Mouse (Mus musculus) forebrain, embryonic 15.5 days (tissue): ENCODE results near the gene Serpina11. TPM values are rescaled to one million over a fixed set of nuclear protein-coding genes. Genes with fewer than 3 reads are reported as not detected.
"Not testable (repeated sequence)": the region's sequence is repeated elsewhere in the genome, so short reads cannot be mapped to it uniquely, and the experiment has no call there.

ENCODE experiments used
- ATAC-seq: fragments of 200-750 bp; cut with Nextera tagmentation; replicated peaks from 2 replicates; pipeline ENCODE4 v1.8.0; 2017; ENCODE audit warnings: mild to moderate bottlenecking, moderate TSS enrichment, moderate library complexity
- H3K27ac ChIP-seq: fragments of 300-500 bp; sonication (generic); replicated peaks from 2 replicates; pipeline ENCODE4 v1.5.1; 2015; ENCODE audit warnings: mild to moderate bottlenecking, inconsistent platforms
- H3K27me3 ChIP-seq: fragments of 300-500 bp; sonication (generic); 2 replicates; pipeline ENCODE4 v1.6.1; 2015; ENCODE audit warnings: inconsistent platforms
- H3K36me3 ChIP-seq: fragments of 300-500 bp; sonication (generic); 2 replicates; pipeline ENCODE4 v1.6.1; 2015; ENCODE audit warnings: mild to moderate bottlenecking, inconsistent platforms
- H3K4me1 ChIP-seq: fragments of 300-500 bp; sonication (generic); 2 replicates; pipeline ENCODE4 v1.6.1; 2015; ENCODE audit warnings: inconsistent platforms
- H3K4me2 ChIP-seq: fragments of 300-500 bp; sonication (generic); replicated peaks from 2 replicates; pipeline ENCODE4 v1.6.1; 2015; ENCODE audit warnings: mild to moderate bottlenecking, inconsistent platforms
- H3K4me3 ChIP-seq: fragments of 300-500 bp; sonication (generic); 2 replicates; pipeline ENCODE4 v1.5.1; 2015; ENCODE audit warnings: mild to moderate bottlenecking, inconsistent platforms
- H3K9ac ChIP-seq: fragments of 300-500 bp; sonication (generic); replicated peaks from 2 replicates; pipeline ENCODE4 v1.6.1; 2015; ENCODE audit warnings: mild to moderate bottlenecking, inconsistent platforms
- H3K9me3 ChIP-seq: fragments of 300-500 bp; sonication (generic); 2 replicates; pipeline ENCODE4 v1.6.1; 2016; ENCODE audit warnings: inconsistent platforms
- WGBS: fragments of 180-500 bp; shearing (Covaris S2); methylation state at CpG from one replicate; pipeline ENCODE4 v1.1.7; 2015; ENCODE audit warnings: mixed read lengths; 5-methylcytosine and 5-hydroxymethylcytosine counted together
- polyA plus RNA-seq: library from polyadenylated mRNA; unstranded; fragments of >200 nt; fragmentation: Nextera tagmentation; extraction: Ambion mirVana; gene quantifications from 2 replicates; pipeline ENCODE4 v1.2.1, GENCODE M21; 2015

The Serpina11 gene
- polyA plus RNA-seq, 1 experiment from 2014 or later: not detected

DNA sequence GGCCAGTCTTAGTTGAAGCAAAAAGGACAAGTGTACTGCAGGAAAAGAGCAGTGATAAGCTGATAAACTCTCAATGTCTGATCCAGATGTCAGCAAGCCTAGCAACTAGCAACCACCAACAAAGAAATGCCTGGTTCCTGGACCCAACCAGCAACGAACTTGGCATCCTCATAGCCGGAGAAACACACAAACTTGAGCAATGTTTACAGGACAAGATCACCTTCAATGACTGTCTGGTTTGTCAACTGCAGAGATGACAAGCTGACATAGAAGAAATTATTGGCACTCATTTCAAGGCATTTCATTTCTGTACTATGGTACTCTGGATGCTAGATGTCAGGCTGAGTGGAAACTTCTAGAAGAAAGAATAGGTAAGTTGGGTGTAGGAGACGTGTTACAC is 23.0 kb downstream of the Serpina11 start:
- H3K4me1 ChIP-seq: no peaks in the 10 kb centered on the region

DNA sequence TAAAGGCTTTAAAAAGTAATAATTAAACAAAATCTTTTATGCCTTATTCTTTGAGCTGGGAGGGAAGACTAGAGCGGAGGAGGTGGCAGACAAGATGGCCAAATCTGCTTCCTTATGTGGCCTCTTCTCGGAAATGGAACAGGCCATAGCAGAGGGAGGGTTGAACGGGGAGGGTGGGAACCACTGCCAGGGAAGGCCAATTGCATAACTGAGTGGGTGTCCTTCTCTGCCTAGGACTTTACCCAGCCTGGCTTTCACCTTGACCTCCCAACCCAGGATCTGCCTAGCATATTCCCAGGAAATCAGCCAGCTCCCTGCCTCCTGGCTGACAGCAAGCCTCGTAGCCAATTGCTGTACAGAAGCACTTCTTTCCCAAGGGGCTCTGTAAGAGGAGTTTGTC is 26.5 kb downstream of the Serpina11 start:
- 87% methylated on average over 4 of the region's 4 CpGs for WGBS
- H3K36me3 ChIP-seq: no peaks in the 10 kb centered on the region
- no peak for ATAC-seq
- H3K27ac ChIP-seq: no peak overlapping the region
- no peak overlapping the region for H3K9ac ChIP-seq
- no peaks in the 10 kb centered on the region for H3K4me1 ChIP-seq
- no peak overlapping the region for H3K4me3 ChIP-seq
- H3K27me3 ChIP-seq: no peaks in the 10 kb centered on the region
- no peaks in the 10 kb centered on the region for H3K9me3 ChIP-seq
- no peak overlapping the region for H3K4me2 ChIP-seq

More for the DNA sequence above, 23.0 kb downstream of the Serpina11 start:
- WGBS: 71% methylated on average over 3 of the region's 3 CpGs
- Histone ChIP-seq H3K9ac (no peak overlapping the region), H3K27me3 (no peaks in the 10 kb centered on the region), H3K4me2 (no peak overlapping the region), H3K27ac (no peak overlapping the region), H3K4me3 (no peak overlapping the region), H3K36me3 (no peaks in the 10 kb centered on the region), H3K9me3 (no peaks in the 10 kb centered on the region)
- no peak for ATAC-seq

GRCm38 (mm10) chr12:103962860-103963259 is 26.9 kb downstream of the Serpina11 start:
- 93% methylated on average over 8 of the region's 8 CpGs for WGBS
- ATAC-seq: no peak

GRCm38 (mm10) chr12:103962337-103962736 is 27.4 kb downstream of the Serpina11 start:
- Histone ChIP-seq H3K4me3 (no peak overlapping the region), H3K27ac (no peak overlapping the region), H3K9me3 (no peaks in the 10 kb centered on the region), H3K9ac (no peak overlapping the region), H3K36me3 (no peaks in the 10 kb centered on the region), H3K4me2 (no peak overlapping the region), H3K4me1 (no peaks in the 10 kb centered on the region), H3K27me3 (no peaks in the 10 kb centered on the region)
- ATAC-seq: no peak
- WGBS: 86% methylated on average over 5 of the region's 5 CpGs

More at GRCm38 (mm10) chr12:103962860-103963259, 26.9 kb downstream of the Serpina11 start:
- H3K4me3 ChIP-seq: no peak overlapping the region
- no peaks in the 10 kb centered on the region for H3K9me3 ChIP-seq
- H3K27me3 ChIP-seq: no peaks in the 10 kb centered on the region
- no peak overlapping the region for H3K27ac ChIP-seq
- no peak overlapping the region for H3K4me2 ChIP-seq
- no peaks in the 10 kb centered on the region for H3K36me3 ChIP-seq
- no peaks in the 10 kb centered on the region for H3K4me1 ChIP-seq
- H3K9ac ChIP-seq: no peak overlapping the region

- H3K36me3 ChIP-seq: no peaks in the 10 kb centered on the region
- H3K9me3 ChIP-seq: no peaks in the 10 kb centered on the region
- H3K4me1 ChIP-seq: no peaks in the 10 kb centered on the region
- ATAC-seq: no peak
- H3K9ac ChIP-seq: no peak overlapping the region
- WGBS: 96% methylated on average over 1 of the region's 1 CpGs
- no peak overlapping the region for H3K4me2 ChIP-seq
- no peak overlapping the region for H3K4me3 ChIP-seq
- H3K27ac ChIP-seq: no peak overlapping the region
- no peaks in the 10 kb centered on the region for H3K27me3 ChIP-seq
Observed at GRCm38 (mm10) chr12:103961716-103962115, 28.0 kb downstream of the Serpina11 start.

DNA sequence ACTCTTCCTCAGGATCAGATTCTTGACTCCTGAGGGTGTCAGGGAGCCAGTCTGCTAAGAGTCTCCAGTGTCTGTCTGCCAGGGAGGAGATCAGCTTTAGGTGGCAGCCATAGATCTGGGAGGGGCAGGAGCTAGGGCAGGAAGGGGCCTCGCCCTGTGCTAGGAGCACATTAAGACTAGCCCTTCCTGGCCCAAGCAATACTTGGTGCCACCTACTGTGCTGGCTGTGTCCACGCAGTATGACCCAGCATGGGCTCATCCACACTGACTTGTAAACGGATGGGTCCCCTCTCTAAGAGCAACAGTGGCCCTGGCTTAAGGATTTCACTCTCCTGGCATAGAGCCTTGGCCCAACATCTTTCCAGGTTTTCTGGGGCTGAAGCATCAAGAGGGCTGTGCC is 31.0 kb downstream of the Serpina11 start, which contains the start of gene Serpina1e:
TSS of gene Serpina1e (minus strand) at position 178 of the 400 bp plus-strand sequence.
- Histone ChIP-seq H3K27me3 (no peaks in the 10 kb centered on the region), H3K4me3 (no peak within 1 kb of the TSS), H3K36me3 (no peaks in the 10 kb centered on the region), H3K27ac (no peak within 1 kb of the TSS), H3K4me2 (no peak within 1 kb of the TSS), H3K4me1 (no peaks in the 10 kb centered on the region), H3K9me3 (no peaks in the 10 kb centered on the region), H3K9ac (no peak within 1 kb of the TSS)
- ATAC-seq: no peak
- 89% methylated on average over 3 of the region's 3 CpGs for WGBS

DNA sequence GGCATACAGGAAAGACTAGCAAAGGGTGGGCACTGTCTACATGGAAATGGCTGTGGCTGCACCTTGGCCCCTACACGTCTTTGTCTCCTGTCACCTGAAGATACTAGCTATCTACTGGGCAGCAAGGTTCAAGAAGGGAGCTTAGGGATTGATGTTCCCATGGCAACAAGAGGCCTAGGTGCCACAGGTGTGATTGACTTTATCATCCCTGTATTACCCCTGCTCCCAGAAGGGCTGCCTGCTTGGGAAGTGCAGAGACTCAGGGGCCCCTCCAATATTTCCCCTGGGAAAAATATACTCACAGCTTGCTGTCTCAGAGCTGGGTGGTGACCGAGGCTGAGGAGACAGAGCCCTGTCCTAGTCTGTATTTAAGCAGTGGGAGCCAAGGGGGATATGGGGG is 33.2 kb downstream of the Serpina11 start:
- ATAC-seq, H3K27me3 ChIP-seq, H3K4me1 ChIP-seq, H3K9me3 ChIP-seq, H3K27ac ChIP-seq, H3K9ac ChIP-seq, H3K4me2 ChIP-seq, H3K36me3 ChIP-seq, H3K4me3 ChIP-seq: not testable (repeated sequence)
- 86% methylated on average over 2 of the region's 2 CpGs for WGBS

DNA sequence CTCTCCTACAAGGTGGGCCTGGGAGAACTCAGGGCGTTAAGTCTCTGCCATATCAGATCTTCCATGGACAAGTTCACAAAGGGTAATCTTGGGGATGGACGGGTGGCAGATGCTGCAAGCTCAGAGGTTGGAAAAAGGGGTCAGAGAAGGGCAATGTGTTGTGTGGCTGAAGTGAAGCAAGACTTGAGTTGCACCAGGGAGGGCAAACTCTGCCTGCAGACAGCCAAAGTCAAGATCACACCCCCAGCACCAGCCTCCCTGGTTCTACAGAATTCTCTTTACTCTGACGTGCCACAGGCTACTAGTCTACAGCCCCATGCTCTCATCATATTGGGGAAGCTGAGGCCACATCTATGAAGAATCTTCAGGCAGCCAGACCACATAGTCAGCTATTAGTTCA is 36.8 kb downstream of the Serpina11 start:
- H3K27ac ChIP-seq: not testable (repeated sequence)
- 83% methylated on average over 3 of the region's 3 CpGs for WGBS

GRCm38 (mm10) chr12:103946243-103946642 is 43.5 kb downstream of the Serpina11 start:
- ATAC-seq: no peak
- Histone ChIP-seq H3K36me3 (no peaks in the 10 kb centered on the region), H3K9me3 (no peaks in the 10 kb centered on the region), H3K9ac (no peak overlapping the region), H3K27ac (no peak overlapping the region), H3K4me1 (no peaks in the 10 kb centered on the region), H3K4me3 (no peak overlapping the region), H3K27me3 (no peaks in the 10 kb centered on the region), H3K4me2 (no peak overlapping the region)
- whole genome bisulfite sequencing: 80% methylated on average over 4 of the region's 4 CpGs

More for the DNA sequence above, 36.8 kb downstream of the Serpina11 start:
- not testable (repeated sequence) for ATAC-seq, H3K27me3 ChIP-seq, H3K9me3 ChIP-seq, H3K4me3 ChIP-seq, H3K4me1 ChIP-seq, H3K9ac ChIP-seq, H3K36me3 ChIP-seq, H3K4me2 ChIP-seq

Other genes starting within 250 kb of the Serpina11 start
- gene Serpina1d, start 216.4 kb downstream of the Serpina11 start, polyA plus RNA-seq: not detected in 2 replicates
- 3.2 TPM in 1 of 2 replicates, not detected in the other for gene Serpina1b, start 159.6 kb downstream of the Serpina11 start, polyA plus RNA-seq
- gene Serpina1a, start 126.4 kb downstream of the Serpina11 start, polyA plus RNA-seq: 1.8 TPM in 1 of 2 replicates, not detected in the other
- gene Serpina1c, start 85.1 kb downstream of the Serpina11 start, polyA plus RNA-seq: 0.82 TPM in 1 of 2 replicates, not detected in the other
- gene Serpina1e, start 31.0 kb downstream of the Serpina11 start, polyA plus RNA-seq: 1.5 TPM in 1 of 2 replicates, not detected in the other
- not detected in 2 replicates for gene Serpina9, start 23.8 kb upstream of the Serpina11 start, polyA plus RNA-seq
- gene Serpina12, start 54.5 kb upstream of the Serpina11 start, polyA plus RNA-seq: not detected in 2 replicates
- gene Serpina5, start 111.2 kb upstream of the Serpina11 start, polyA plus RNA-seq: not detected in 2 replicates
- not detected in 2 replicates for gene Serpina3a, start 122.8 kb upstream of the Serpina11 start, polyA plus RNA-seq
- gene Serpina3b, start 138.0 kb upstream of the Serpina11 start, polyA plus RNA-seq: not detected in 2 replicates
- gene Serpina3c, start 163.9 kb upstream of the Serpina11 start, polyA plus RNA-seq: not detected in 2 replicates
- 0.08 and 0.13 TPM in 2 replicates for gene Serpina3f, start 224.6 kb upstream of the Serpina11 start, polyA plus RNA-seq
- 0.64 TPM in 1 of 2 replicates, not detected in the other for gene Serpina3g, start 246.3 kb upstream of the Serpina11 start, polyA plus RNA-seq